Mouse (Mus musculus) C2C12 (cell line): ENCODE results near the gene Tec.

Experiments
- CEBPB ChIP-seq: IDR thresholded peaks from one replicate; pipeline ENCODE4 v1.6.1; 2011; ENCODE audit warnings: low read depth, mild to moderate bottlenecking, control low read depth, moderate library complexity
- CTCF ChIP-seq: IDR thresholded peaks from one replicate; pipeline ENCODE4 v1.5.1; 2011; ENCODE audit not compliant: control insufficient read depth, insufficient read depth, insufficient read length
- FOSL1 ChIP-seq: IDR thresholded peaks from one replicate; pipeline ENCODE4 v1.8.0; 2011; ENCODE audit warnings: mild to moderate bottlenecking, low read length; ENCODE audit not compliant: poor library complexity, insufficient read depth, severe bottlenecking
- MAX ChIP-seq: IDR thresholded peaks from one replicate; pipeline ENCODE4 v1.6.1; 2011; ENCODE audit warnings: mild to moderate bottlenecking, control low read depth
- MYOD1 ChIP-seq: IDR thresholded peaks from one replicate; pipeline ENCODE4 v1.6.1; 2011; ENCODE audit warnings: low read depth; ENCODE audit not compliant: control insufficient read depth, insufficient read length
- MYOG ChIP-seq: IDR thresholded peaks from one replicate; pipeline ENCODE4 v1.6.1; 2011; ENCODE audit not compliant: control insufficient read depth, insufficient read length; ENCODE audit errors: extremely low read depth
- USF1 ChIP-seq: IDR thresholded peaks from one replicate; pipeline ENCODE4 v1.6.1; 2011; ENCODE audit warnings: low read depth, mild to moderate bottlenecking, control low read depth, moderate library complexity

DNA sequence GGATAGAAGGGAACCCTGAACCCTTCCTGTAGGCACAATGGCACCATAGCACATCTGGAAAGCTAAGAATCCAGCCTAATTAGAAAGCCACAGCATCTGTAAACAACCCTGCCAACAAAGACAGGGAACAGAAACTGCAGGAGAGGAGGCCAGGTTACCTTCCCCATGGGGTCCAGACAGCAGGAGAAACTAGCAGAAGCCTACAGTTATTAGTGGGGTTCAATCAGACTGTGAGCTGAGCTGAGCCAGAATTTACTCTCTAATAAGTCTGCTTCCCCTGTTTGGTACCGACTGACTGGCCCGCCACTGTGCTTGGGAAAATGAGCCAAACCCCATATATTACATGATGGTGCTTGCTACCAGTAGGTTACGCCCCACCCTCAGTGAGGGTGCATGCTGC is 56.9 kb downstream of the Tec start:
- TF ChIP-seq MAX = no peak
- no peak for TF ChIP-seq CEBPB
- no peak for TF ChIP-seq MYOG
- TF ChIP-seq CTCF = no peak
- no peak for TF ChIP-seq MYOD1
- no peak for TF ChIP-seq USF1
- TF ChIP-seq FOSL1 = no peak
